Mouse (Mus musculus): Measurements from ENCODE around the gene Rpusd4.

- TF ChIP-seq CTCF (IDR thresholded peaks at IDR 0.05; ENCODE audit: low read depth, low read length) (no peak), EP300 (IDR thresholded peaks at IDR 0.05; ENCODE audit: insufficient read depth, low read depth, low read length) (no peak)
These were observed 39.0 kb upstream of the Rpusd4 start for GRCm38 (mm10) chr9:35228671-35229070.
